Mouse (Mus musculus) G1E (cell line): ENCODE results near the gene Gm14137.

ENCODE experiments used
- CTCF ChIP-seq: IDR thresholded peaks from 2 replicates; pipeline ENCODE4 v1.5.1; 2012; ENCODE audit warnings: low read depth, low read length, inconsistent platforms, mixed read lengths
- GATA1 ChIP-seq: IDR thresholded peaks from 2 replicates; pipeline ENCODE4 v1.6.1; 2012; ENCODE audit warnings: borderline replicate concordance, low read length, inconsistent platforms, mixed read lengths
- POLR2AphosphoS5 ChIP-seq: IDR thresholded peaks from 2 replicates; pipeline ENCODE4 v1.6.1; 2012; ENCODE audit warnings: low read depth, low read length, inconsistent platforms; ENCODE audit not compliant: insufficient replicate concordance

- no peak for TF ChIP-seq GATA1
- no peak for TF ChIP-seq CTCF
- TF ChIP-seq POLR2AphosphoS5 = no peak
These were observed 37.9 kb upstream of the Gm14137 start for GRCm38 (mm10) chr2:119136346-119136898.
